Mouse (Mus musculus): ENCODE data around the gene Krt71.
"Not testable (repeated sequence)": the region's sequence is repeated elsewhere in the genome, so short reads cannot be mapped to it uniquely, and the experiment has no call there.

Gene Krt71

GRCm38 (mm10) chr15:101742711-101743110, at the start of gene Krt71:
Gene Krt71 (minus strand): TSS chr15:101743109.
- DNase-seq: no peak

GRCm38 (mm10) chr15:101790867-101791266, 48.0 kb upstream of the Krt71 start:
- DNase-seq: no peak

GRCm38 (mm10) chr15:101786360-101786759, 43.5 kb upstream of the Krt71 start, which contains the start of gene Krt72:
Gene Krt72 (minus strand): TSS chr15:101786460.
- no peak for DNase-seq

GRCm38 (mm10) chr15:101773420-101773819, 30.5 kb upstream of the Krt71 start:
- no peak for DNase-seq

- DNase-seq: peak; percentile 79
Observed at GRCm38 (mm10) chr15:101772711-101773081, 29.8 kb upstream of the Krt71 start.

- DNase-seq: no peak
Observed at GRCm38 (mm10) chr15:101772080-101772710, 29.3 kb upstream of the Krt71 start.

- DNase-seq: no peak
Observed at GRCm38 (mm10) chr15:101770226-101770625, 27.3 kb upstream of the Krt71 start.

GRCm38 (mm10) chr15:101737786-101738185, 5.1 kb downstream of the Krt71 start:
- no peak for DNase-seq

- DNase-seq: no peak
Observed at GRCm38 (mm10) chr15:101730653-101731052, 12.3 kb downstream of the Krt71 start.

GRCm38 (mm10) chr15:101724686-101725085, 18.2 kb downstream of the Krt71 start:
- DNase-seq: no peak

GRCm38 (mm10) chr15:101715831-101716230, 27.1 kb downstream of the Krt71 start:
- no peak for DNase-seq

- DNase-seq: no peak
Observed at GRCm38 (mm10) chr15:101714356-101714755, 28.6 kb downstream of the Krt71 start.

- DNase-seq: no peak
Observed at GRCm38 (mm10) chr15:101713731-101714130, 29.2 kb downstream of the Krt71 start.

- no peak for DNase-seq
Observed at GRCm38 (mm10) chr15:101712720-101713119, 30.2 kb downstream of the Krt71 start, which contains the start of gene Krt5. Gene Krt5 (minus strand): TSS chr15:101712898.

- DNase-seq: no peak
Observed at GRCm38 (mm10) chr15:101708683-101709082, 34.2 kb downstream of the Krt71 start.

GRCm38 (mm10) chr15:101707454-101707853, 35.5 kb downstream of the Krt71 start:
- no peak for DNase-seq

GRCm38 (mm10) chr15:101704066-101704465, 38.8 kb downstream of the Krt71 start:
- DNase-seq: no peak

GRCm38 (mm10) chr15:101702380-101702779, 40.5 kb downstream of the Krt71 start:
- no peak for DNase-seq

GRCm38 (mm10) chr15:101699866-101700265, 43.0 kb downstream of the Krt71 start:
- DNase-seq: no peak

- DNase-seq: no peak
Observed at GRCm38 (mm10) chr15:101699192-101699591, 43.7 kb downstream of the Krt71 start.

- no peak for DNase-seq
Observed at GRCm38 (mm10) chr15:101697326-101698188, 45.4 kb downstream of the Krt71 start.

GRCm38 (mm10) chr15:101694207-101694606, 48.7 kb downstream of the Krt71 start, which contains the start of gene Krt6a:
Gene Krt6a (minus strand): TSS chr15:101694307.
- DNase-seq: no peak

GRCm38 (mm10) chr15:101690460-101690859, 52.4 kb downstream of the Krt71 start:
- DNase-seq: not testable (repeated sequence)

- no peak for DNase-seq
Observed at GRCm38 (mm10) chr15:101688161-101688560, 54.7 kb downstream of the Krt71 start.
